Mouse (Mus musculus): ENCODE measurements around the gene D5Ertd577e. TPM values are rescaled to one million over a fixed set of nuclear protein-coding genes. Genes with fewer than 3 reads are reported as not detected.
"Not testable (repeated sequence)": the region's sequence is repeated elsewhere in the genome, so short reads cannot be mapped to it uniquely, and the experiment has no call there.

D5Ertd577e gene
- polyA plus RNA-seq (2014; fragmentation: Nextera tagmentation; extraction: Ambion mirVana), result not detected in 2 replicates

- WGBS (ENCODE audit: insufficient replicate concordance), result 24% methylated on average over 1 of the region's 1 CpGs
- H3K27ac ChIP-seq (ENCODE audit: low read depth, low read length); H3K4me2 ChIP-seq; ATAC-seq (replicated peaks; ENCODE audit: insufficient number of reproducible peaks, low FRiP score, low TSS enrichment); H3K9me3 ChIP-seq (replicated peaks; ENCODE audit: control insufficient read depth, low read length); H3K4me3 ChIP-seq (ENCODE audit: low read depth, low read length); H3K9ac ChIP-seq (ENCODE audit: low read depth, low read length); H3K27me3 ChIP-seq (ENCODE audit: control insufficient read depth, insufficient read depth, low read length); H3K36me3 ChIP-seq (ENCODE audit: control insufficient read depth, insufficient read depth, low read length); H3K4me1 ChIP-seq (ENCODE audit: control insufficient read depth, insufficient read depth, low read length): not testable (repeated sequence)
Measured at GRCm38 (mm10) chr5:95456506-95456905, at the start of gene D5Ertd577e. TSS of gene D5Ertd577e (plus strand) at chr5:95456806.

- not testable (repeated sequence) for ATAC-seq (replicated peaks; ENCODE audit: insufficient number of reproducible peaks, low FRiP score, low TSS enrichment); H3K27ac ChIP-seq (ENCODE audit: low read depth, low read length); H3K4me1 ChIP-seq (ENCODE audit: control insufficient read depth, insufficient read depth, low read length); H3K4me3 ChIP-seq (ENCODE audit: low read depth, low read length); H3K9me3 ChIP-seq (replicated peaks; ENCODE audit: control insufficient read depth, low read length); H3K36me3 ChIP-seq (ENCODE audit: control insufficient read depth, insufficient read depth, low read length); H3K9ac ChIP-seq (ENCODE audit: low read depth, low read length); H3K4me2 ChIP-seq; H3K27me3 ChIP-seq (ENCODE audit: control insufficient read depth, insufficient read depth, low read length)
Measured at GRCm38 (mm10) chr5:95510458-95510857, 53.9 kb downstream of the D5Ertd577e start, which contains the start of gene Gm3286. TSS of gene Gm3286 (plus strand) at chr5:95510758.

Other genes starting within 250 kb of the D5Ertd577e start
- gene Gm10424, start 184.0 kb upstream of the D5Ertd577e start, polyA plus RNA-seq (2014; fragmentation: Nextera tagmentation; extraction: Ambion mirVana), result not detected in 2 replicates
- not detected in 2 replicates for gene Gm3259, start 150.9 kb upstream of the D5Ertd577e start, polyA plus RNA-seq (2014; fragmentation: Nextera tagmentation; extraction: Ambion mirVana)
- not detected in 2 replicates for gene Gm3286, start 54.0 kb downstream of the D5Ertd577e start, polyA plus RNA-seq (2014; fragmentation: Nextera tagmentation; extraction: Ambion mirVana)
- not detected in 2 replicates for gene Gm7971, start 138.1 kb downstream of the D5Ertd577e start, polyA plus RNA-seq (2014; fragmentation: Nextera tagmentation; extraction: Ambion mirVana)